Mouse (Mus musculus): ENCODE results near the gene Vinac1. TPM values are rescaled to one million over a fixed set of nuclear protein-coding genes. Genes with fewer than 3 reads are reported as not detected.

Gene Vinac1
- polyA plus RNA-seq, 1 experiment from 2014 or later, result 0.23 TPM

- no peak for ATAC-seq (ENCODE audit: low read depth)
- 81% methylated on average over 3 of the region's 3 CpGs for WGBS
- H3K27ac ChIP-seq (ENCODE audit: low read length), result no peak overlapping the region
- H3K36me3 ChIP-seq (ENCODE audit: control insufficient read depth, insufficient read depth, low read length), result peaks cover 17% of the 10 kb centered on the region
- H3K4me1 ChIP-seq (replicated peaks; ENCODE audit: control insufficient read depth, insufficient read depth, low read length), result no peaks in the 10 kb centered on the region
- no peak overlapping the region for H3K4me2 ChIP-seq (ENCODE audit: low read depth, low read length)
- H3K4me3 ChIP-seq (ENCODE audit: low read length), result no peak overlapping the region
- no peaks in the 10 kb centered on the region for H3K9me3 ChIP-seq (ENCODE audit: control insufficient read depth, low read length)
- no peaks in the 10 kb centered on the region for H3K27me3 ChIP-seq (ENCODE audit: control insufficient read depth, insufficient read depth, low read depth, low read length)
- no peak overlapping the region for H3K9ac ChIP-seq (ENCODE audit: low read length)
These were observed 30.3 kb upstream of the Vinac1 start for GRCm38 (mm10) chr2:129078313-129078712.

GRCm38 (mm10) chr2:129070296-129070695 lies 22.3 kb upstream of the Vinac1 start:
- Histone ChIP-seq H3K9ac (ENCODE audit: low read length) (no peak overlapping the region), H3K27me3 (ENCODE audit: control insufficient read depth, insufficient read depth, low read depth, low read length) (no peaks in the 10 kb centered on the region), H3K9me3 (ENCODE audit: control insufficient read depth, low read length) (no peaks in the 10 kb centered on the region), H3K4me1 (replicated peaks; ENCODE audit: control insufficient read depth, insufficient read depth, low read length) (peaks cover 14% of the 10 kb centered on the region), H3K4me2 (ENCODE audit: low read depth, low read length) (no peak overlapping the region), H3K27ac (ENCODE audit: low read length) (no peak overlapping the region), H3K4me3 (ENCODE audit: low read length) (no peak overlapping the region), H3K36me3 (ENCODE audit: control insufficient read depth, insufficient read depth, low read length) (no peaks in the 10 kb centered on the region)
- WGBS, result 84% methylated on average over 3 of the region's 3 CpGs
- no peak for ATAC-seq (ENCODE audit: low read depth)

DNA sequence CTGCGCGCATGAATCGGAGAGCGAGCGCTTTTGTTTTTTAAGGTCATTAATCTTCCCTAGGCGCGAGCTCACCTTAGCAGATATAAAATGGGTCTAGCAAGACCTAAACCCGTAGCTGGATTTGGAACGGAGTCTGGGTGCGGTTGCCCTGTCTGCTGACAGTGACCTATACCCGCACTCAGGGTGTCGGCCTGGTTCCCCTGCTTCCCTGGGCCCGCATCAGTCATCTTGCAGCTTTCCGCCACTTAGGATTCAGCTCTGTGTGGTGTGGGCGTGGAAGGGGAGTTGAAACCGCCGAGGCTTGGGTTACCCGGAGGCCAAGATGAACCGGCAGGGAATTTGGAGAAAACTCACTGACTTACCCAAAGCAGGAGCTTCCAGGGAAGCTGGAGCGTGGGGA lies 18.4 kb upstream of the Vinac1 start:
- peak overlapping the region; percentile 92 for H3K4me3 ChIP-seq (ENCODE audit: low read length)
- peak overlapping the region; percentile 75 for H3K27ac ChIP-seq (ENCODE audit: low read length)
- peaks cover 14% of the 10 kb centered on the region for H3K4me1 ChIP-seq (replicated peaks; ENCODE audit: control insufficient read depth, insufficient read depth, low read length)
- peak overlapping the region; percentile 88 for H3K9ac ChIP-seq (ENCODE audit: low read length)
- H3K27me3 ChIP-seq (ENCODE audit: control insufficient read depth, insufficient read depth, low read depth, low read length), result no peaks in the 10 kb centered on the region
- peak overlapping the region; percentile 89 for H3K4me2 ChIP-seq (ENCODE audit: low read depth, low read length)
- ATAC-seq (ENCODE audit: low read depth), result peak; percentile 83
- under 1% methylated on average over 20 of the region's 20 CpGs for WGBS
- H3K9me3 ChIP-seq (ENCODE audit: control insufficient read depth, low read length), result no peaks in the 10 kb centered on the region
- no peaks in the 10 kb centered on the region for H3K36me3 ChIP-seq (ENCODE audit: control insufficient read depth, insufficient read depth, low read length)

DNA sequence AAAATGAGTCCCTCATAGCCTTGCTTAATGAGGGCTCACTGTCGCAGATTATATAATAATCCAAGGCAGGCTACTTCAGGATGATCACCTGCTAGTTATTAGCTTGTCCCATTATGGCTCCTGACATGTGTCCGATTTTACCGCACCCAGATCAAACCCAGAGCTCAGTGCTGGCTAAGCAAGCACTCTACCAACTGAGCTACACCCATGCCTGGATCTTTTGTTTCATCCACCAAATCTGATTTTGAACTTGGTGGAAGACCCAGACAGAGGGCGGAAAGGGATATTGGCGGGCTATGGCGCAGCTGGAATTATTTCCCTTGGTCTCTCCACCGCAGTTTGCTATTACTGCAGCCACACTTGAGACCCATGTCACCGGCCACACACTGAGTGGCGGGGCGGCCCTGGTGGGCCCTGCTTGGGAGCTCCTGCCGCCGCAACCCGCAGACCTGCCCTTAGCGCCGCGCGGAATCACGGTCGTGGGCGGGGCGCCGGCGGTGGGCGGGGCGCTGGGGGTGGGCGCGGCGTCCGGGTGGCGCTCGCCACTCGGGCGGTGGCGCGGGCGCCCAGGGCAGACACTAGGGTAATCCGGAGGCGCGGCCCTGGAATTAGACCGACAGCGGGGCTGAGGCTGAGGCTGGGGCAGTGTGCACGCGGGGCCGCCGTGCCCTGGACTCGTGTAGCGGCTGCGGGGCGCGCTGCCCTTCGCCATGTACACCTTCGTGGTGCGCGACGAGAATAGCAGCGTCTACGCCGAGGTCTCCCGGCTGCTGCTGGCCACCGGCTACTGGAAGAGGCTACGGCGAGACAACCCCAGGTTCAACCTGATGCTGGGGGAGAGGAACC lies 17.7 kb upstream of the Vinac1 start, which contains the start of gene Ttl:
Gene Ttl (plus strand): TSS at position 506 of the 846 bp plus-strand sequence.
- Histone ChIP-seq H3K9ac (ENCODE audit: low read length) (peak within 1 kb of the TSS; percentile 88), H3K4me3 (ENCODE audit: low read length) (peak within 1 kb of the TSS; percentile 92), H3K4me2 (ENCODE audit: low read depth, low read length) (peak within 1 kb of the TSS; percentile 89), H3K9me3 (ENCODE audit: control insufficient read depth, low read length) (no peaks in the 10 kb centered on the region), H3K27me3 (ENCODE audit: control insufficient read depth, insufficient read depth, low read depth, low read length) (no peaks in the 10 kb centered on the region), H3K4me1 (replicated peaks; ENCODE audit: control insufficient read depth, insufficient read depth, low read length) (peaks cover 14% of the 10 kb centered on the region), H3K27ac (ENCODE audit: low read length) (peak within 1 kb of the TSS; percentile 75), H3K36me3 (ENCODE audit: control insufficient read depth, insufficient read depth, low read length) (no peaks in the 10 kb centered on the region)
- 1% methylated on average over 54 of the region's 62 CpGs for WGBS
- ATAC-seq (ENCODE audit: low read depth), result peak; percentile 98

- 0 out of 2 replicates have a peak, but pooled peaks cover under 1% of the 10 kb centered on the region for H3K9me3 ChIP-seq (ENCODE audit: control insufficient read depth, low read length)
- H3K9ac ChIP-seq (ENCODE audit: low read length), result no peak overlapping the region
- H3K4me1 ChIP-seq (replicated peaks; ENCODE audit: control insufficient read depth, insufficient read depth, low read length), result peaks cover 4% of the 10 kb centered on the region; the same call in 1 of the 2 replicates
- no peak overlapping the region for H3K4me2 ChIP-seq (ENCODE audit: low read depth, low read length)
- WGBS, result 69% methylated on average over 10 of the region's 10 CpGs
- no peaks in the 10 kb centered on the region for H3K27me3 ChIP-seq (ENCODE audit: control insufficient read depth, insufficient read depth, low read depth, low read length)
- no peak overlapping the region for H3K4me3 ChIP-seq (ENCODE audit: low read length)
- ATAC-seq (ENCODE audit: low read depth), result no peak
- no peak overlapping the region for H3K27ac ChIP-seq (ENCODE audit: low read length)
- no peaks in the 10 kb centered on the region for H3K36me3 ChIP-seq (ENCODE audit: control insufficient read depth, insufficient read depth, low read length)
These were observed 13.6 kb upstream of the Vinac1 start for GRCm38 (mm10) chr2:129061456-129062059.

GRCm38 (mm10) chr2:129057920-129058361 lies 10.0 kb upstream of the Vinac1 start:
- Histone ChIP-seq H3K4me2 (ENCODE audit: low read depth, low read length) (no peak overlapping the region), H3K4me1 (replicated peaks; ENCODE audit: control insufficient read depth, insufficient read depth, low read length) (no peaks in the 10 kb centered on the region), H3K27me3 (ENCODE audit: control insufficient read depth, insufficient read depth, low read depth, low read length) (no peaks in the 10 kb centered on the region), H3K4me3 (ENCODE audit: low read length) (no peak overlapping the region), H3K36me3 (ENCODE audit: control insufficient read depth, insufficient read depth, low read length) (no peaks in the 10 kb centered on the region), H3K27ac (ENCODE audit: low read length) (no peak overlapping the region), H3K9ac (ENCODE audit: low read length) (no peak overlapping the region), H3K9me3 (ENCODE audit: control insufficient read depth, low read length) (0 out of 2 replicates have a peak, but pooled peaks cover 2% of the 10 kb centered on the region)
- WGBS, result 84% methylated on average over 6 of the region's 6 CpGs
- ATAC-seq (ENCODE audit: low read depth), result no peak

- ATAC-seq (ENCODE audit: low read depth), result no peak
- H3K4me3 ChIP-seq (ENCODE audit: low read length), result no peak overlapping the region
- H3K4me2 ChIP-seq (ENCODE audit: low read depth, low read length), result no peak overlapping the region
- no peaks in the 10 kb centered on the region for H3K36me3 ChIP-seq (ENCODE audit: control insufficient read depth, insufficient read depth, low read length)
- no peaks in the 10 kb centered on the region for H3K27me3 ChIP-seq (ENCODE audit: control insufficient read depth, insufficient read depth, low read depth, low read length)
- H3K9ac ChIP-seq (ENCODE audit: low read length), result no peak overlapping the region
- WGBS, result 94% methylated on average over 8 of the region's 8 CpGs
- no peaks in the 10 kb centered on the region for H3K4me1 ChIP-seq (replicated peaks; ENCODE audit: control insufficient read depth, insufficient read depth, low read length)
- no peak overlapping the region for H3K27ac ChIP-seq (ENCODE audit: low read length)
- H3K9me3 ChIP-seq (ENCODE audit: control insufficient read depth, low read length), result 0 out of 2 replicates have a peak, but pooled peaks cover 2% of the 10 kb centered on the region
These were observed 9.3 kb upstream of the Vinac1 start for GRCm38 (mm10) chr2:129057256-129057655.

GRCm38 (mm10) chr2:129056597-129056996 lies 8.6 kb upstream of the Vinac1 start:
- Histone ChIP-seq H3K4me3 (ENCODE audit: low read length) (no peak overlapping the region), H3K9me3 (ENCODE audit: control insufficient read depth, low read length) (0 out of 2 replicates have a peak, but pooled peaks cover 2% of the 10 kb centered on the region), H3K9ac (ENCODE audit: low read length) (no peak overlapping the region), H3K4me1 (replicated peaks; ENCODE audit: control insufficient read depth, insufficient read depth, low read length) (no peaks in the 10 kb centered on the region), H3K27me3 (ENCODE audit: control insufficient read depth, insufficient read depth, low read depth, low read length) (no peaks in the 10 kb centered on the region), H3K4me2 (ENCODE audit: low read depth, low read length) (no peak overlapping the region), H3K27ac (ENCODE audit: low read length) (no peak overlapping the region), H3K36me3 (ENCODE audit: control insufficient read depth, insufficient read depth, low read length) (no peaks in the 10 kb centered on the region)
- 51% methylated on average over 9 of the region's 9 CpGs for WGBS
- no peak for ATAC-seq (ENCODE audit: low read depth)

DNA sequence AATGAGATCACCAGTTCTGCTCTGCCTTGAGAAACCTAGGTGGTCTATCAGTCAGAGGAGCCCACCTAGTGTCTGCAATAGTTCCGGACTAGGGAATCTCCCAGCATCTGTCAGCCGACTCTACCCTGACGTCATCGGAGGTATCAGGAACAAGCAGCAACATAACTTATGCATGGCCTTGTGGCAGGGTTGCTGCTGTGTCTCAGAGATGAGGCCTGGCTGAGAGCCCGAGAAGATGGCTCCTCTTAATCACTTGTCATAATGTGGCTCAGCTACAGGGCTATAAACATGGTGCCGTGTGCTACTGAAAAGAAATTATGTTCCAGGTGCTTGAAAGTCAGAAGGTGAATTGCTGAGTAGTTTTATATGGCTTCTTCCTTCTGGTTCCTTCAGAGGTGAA lies 7.8 kb upstream of the Vinac1 start:
- no peak overlapping the region for H3K4me3 ChIP-seq (ENCODE audit: low read length)
- no peak overlapping the region for H3K9ac ChIP-seq (ENCODE audit: low read length)
- no peaks in the 10 kb centered on the region for H3K36me3 ChIP-seq (ENCODE audit: control insufficient read depth, insufficient read depth, low read length)
- no peaks in the 10 kb centered on the region for H3K27me3 ChIP-seq (ENCODE audit: control insufficient read depth, insufficient read depth, low read depth, low read length)
- H3K27ac ChIP-seq (ENCODE audit: low read length), result no peak overlapping the region
- 0 out of 2 replicates have a peak, but pooled peaks cover 2% of the 10 kb centered on the region for H3K9me3 ChIP-seq (ENCODE audit: control insufficient read depth, low read length)
- ATAC-seq (ENCODE audit: low read depth), result no peak
- no peaks in the 10 kb centered on the region for H3K4me1 ChIP-seq (replicated peaks; ENCODE audit: control insufficient read depth, insufficient read depth, low read length)
- WGBS, result 81% methylated on average over 6 of the region's 6 CpGs
- H3K4me2 ChIP-seq (ENCODE audit: low read depth, low read length), result no peak overlapping the region
